In the genomic region with DNA sequence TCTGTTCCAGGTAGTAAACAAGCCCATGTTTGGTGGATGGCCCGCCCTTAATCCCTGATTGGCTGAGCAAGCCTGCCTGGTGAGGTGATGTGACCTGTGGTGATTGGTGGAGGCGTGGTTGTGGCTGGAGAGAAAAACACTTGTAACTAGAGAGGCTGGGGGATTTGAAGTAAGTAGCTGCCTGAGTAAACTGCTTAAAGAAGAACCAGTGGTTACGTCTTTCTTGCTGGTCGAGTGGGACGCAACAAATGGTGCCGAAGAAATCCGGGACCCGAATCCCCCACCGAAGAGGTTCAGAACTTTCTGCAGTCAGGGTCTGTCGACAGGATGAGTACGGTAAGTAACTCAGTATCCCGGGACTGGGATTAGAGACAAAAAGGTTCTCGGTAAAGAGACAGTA, we compare ENCODE assay signal across 31 mouse cellular contexts. TPM values are rescaled to one million over a fixed set of nuclear protein-coding genes. Genes with fewer than 3 reads are reported as not detected.
"Had no signal": no experiment of that assay in that cellular context is flagged by ENCODE, and none has a peak within 500 bp of the region (broad histone marks: within the 10 kb centered on the region; RNA-seq: fewer than 3 reads in every experiment).

No protein-coding gene starts in this region.

RNA-seq across cellular contexts. Expression of a gene that starts 26.4 kb away (rescaled TPM):
- total RNA-seq: gastrocnemius, adult 8-10 months; gastrocnemius, postnatal 14 days; gastrocnemius, postnatal 36 days; heart, adult 18-20 months; heart, adult 8-10 months; heart, postnatal 10 days; heart, postnatal 25 days; heart, postnatal 4 days; layer of hippocampus, adult 2 months; layer of hippocampus, postnatal 10 days; layer of hippocampus, postnatal 25 days; left cerebral cortex, adult 2 months; left cerebral cortex, postnatal 14 days; left cerebral cortex, postnatal 36 days had no signal
- polyA plus RNA-seq: gonadal fat pad, adult 2 months; heart, embryonic 10.5 days; heart, embryonic 12.5 days; heart, embryonic 14.5 days; hindbrain, embryonic 10.5 days; hindbrain, embryonic 12.5 days; hindbrain, embryonic 14.5 days; hindbrain, embryonic 16.5 days; inflammation-experienced regulatory T-cells, adult 6 months; kidney, embryonic 14.5 days; kidney, embryonic 16.5 days; limb, embryonic 10.5 days; limb, embryonic 12.5 days; limb, embryonic 14.5 days; liver, embryonic 11.5 days; liver, embryonic 13.5 days; liver, embryonic 15.5 days had no signal
